In the genomic region with DNA sequence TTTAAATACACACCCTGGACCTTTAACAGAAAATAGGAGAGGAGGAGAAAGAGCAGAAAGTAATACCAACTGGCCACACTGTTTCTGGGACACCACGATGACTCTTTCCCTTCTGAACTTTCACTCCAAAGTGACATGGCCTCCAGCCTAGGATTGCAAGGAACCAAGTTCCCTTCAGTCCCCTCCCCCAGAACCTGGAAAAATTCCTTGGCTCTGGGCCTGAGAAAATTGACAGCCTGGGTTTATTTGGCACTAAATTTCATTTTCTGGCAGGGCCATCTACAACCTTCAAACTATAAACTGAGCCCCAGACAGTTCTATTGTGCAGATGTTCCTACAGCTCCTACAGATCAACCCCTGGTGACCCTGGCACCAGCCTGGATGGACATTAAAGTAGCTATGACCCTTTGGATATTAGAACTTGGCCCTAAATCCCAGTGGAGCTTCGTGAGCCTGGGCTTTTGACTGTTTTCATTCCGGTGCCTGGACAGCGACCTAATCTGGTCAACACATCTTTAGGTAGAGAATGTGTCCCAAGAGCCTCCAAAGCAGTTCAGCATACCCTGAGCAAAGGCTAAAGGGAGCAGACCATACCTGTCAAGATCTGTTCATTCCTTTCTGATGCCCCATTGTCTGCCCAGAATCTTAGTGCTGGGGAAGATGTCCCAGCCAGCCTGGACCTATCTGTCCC, we compare ENCODE assay signal across 9 mouse cellular contexts. TPM values are rescaled to one million over a fixed set of nuclear protein-coding genes. Genes with fewer than 3 reads are reported as not detected.
DNase-seq lines count a peak whose midpoint lies in the region; ATAC-seq lines count a peak whose summit lies in the region.
"Had no signal": no experiment of that assay in that cellular context is flagged by ENCODE, and none has a peak within 500 bp of the region (broad histone marks: within the 10 kb centered on the region; RNA-seq: fewer than 3 reads in every experiment).

No protein-coding gene starts in this region.

- H3K9ac ChIP-seq in hindbrain, embryonic 16.5 days (ENCODE audit: low read depth, low read length) = no peak overlapping the region

- H3K4me3 ChIP-seq in hindbrain, embryonic 16.5 days (ENCODE audit: low read length) = no peak overlapping the region

- no peak overlapping the region for H3K4me2 ChIP-seq in hindbrain, embryonic 16.5 days (ENCODE audit: low read length)

- ATAC-seq in hindbrain, embryonic 16.5 days = no peak; the same call in 1 of the 2 replicates

- H3K27ac ChIP-seq in hindbrain, embryonic 16.5 days (ENCODE audit: low read depth, low read length) = peak overlapping the region; percentile 30; the same call in 1 of the 2 replicates

- no peaks in the 10 kb centered on the region for H3K27me3 ChIP-seq in hindbrain, embryonic 16.5 days (replicated peaks; ENCODE audit: control insufficient read depth, insufficient read depth, low read length)

- H3K4me1 ChIP-seq in hindbrain, embryonic 16.5 days (ENCODE audit: control insufficient read depth, insufficient read depth, low read depth, low read length) = peaks cover 17% of the 10 kb centered on the region

- 32% methylated on average over 4 of the region's 4 CpGs for WGBS in hindbrain, embryonic 16.5 days

- no peaks in the 10 kb centered on the region for H3K36me3 ChIP-seq in hindbrain, embryonic 16.5 days (ENCODE audit: control insufficient read depth, insufficient read depth, low read length)

- no peaks in the 10 kb centered on the region for H3K9me3 ChIP-seq in hindbrain, embryonic 16.5 days (ENCODE audit: control insufficient read depth, low read length)

- peak; percentile 38 for DNase-seq in embryo, embryonic 10 days (ENCODE audit: low spot score)
- DNase-seq in embryo, embryonic 11 days = no peak
- DNase-seq in adrenal gland, postnatal 25 days = peak; percentile 36
- peak; percentile 66 for DNase-seq in mesoderm, embryonic 11.5 days (ENCODE audit: low read depth, low spot score)
- DNase-seq in right cerebral cortex, postnatal 36 days (ENCODE audit: low spot score in 2 of 2) = no peak
- DNase-seq in retina, embryonic 14.5 days (ENCODE audit: low spot score) = no peak
- no peak for DNase-seq in frontal cortex, postnatal 36 days (ENCODE audit: low spot score in 2 of 2)
- DNase-seq: lung, adult 18-20 months had no signal

RNA-seq across cellular contexts. Expression of gene Gpr156, which starts 48.2 kb away (rescaled TPM):
- total RNA-seq in adrenal gland, postnatal 25 days (2021) = 0.15 TPM in 1 of 2 replicates, not detected in the other
- polyA plus RNA-seq in hindbrain, embryonic 16.5 days (2015; fragmentation: Nextera tagmentation; extraction: Ambion mirVana) = 3.2 and 3.9 TPM in 2 replicates

Comparison
In these comparisons a context has a peak if more than half of its experiments do, and no peak if none do; other contexts are left out.
1. DNase-seq: peak in embryo, embryonic 10 days (single experiment), adrenal gland, postnatal 25 days (single experiment) and mesoderm, embryonic 11.5 days (single experiment); none in embryo, embryonic 11 days (single experiment), right cerebral cortex, postnatal 36 days (0 of 2), retina, embryonic 14.5 days (single experiment) and frontal cortex, postnatal 36 days (0 of 2).